Mouse (Mus musculus): ENCODE measurements at regions not wholly inside any gene's neighbourhood (a gene's known extent, or its start where the extent isn't known, plus 50 kb on each side); places are given as distances from the start of the nearest gene placed in this dataset.

DNA sequence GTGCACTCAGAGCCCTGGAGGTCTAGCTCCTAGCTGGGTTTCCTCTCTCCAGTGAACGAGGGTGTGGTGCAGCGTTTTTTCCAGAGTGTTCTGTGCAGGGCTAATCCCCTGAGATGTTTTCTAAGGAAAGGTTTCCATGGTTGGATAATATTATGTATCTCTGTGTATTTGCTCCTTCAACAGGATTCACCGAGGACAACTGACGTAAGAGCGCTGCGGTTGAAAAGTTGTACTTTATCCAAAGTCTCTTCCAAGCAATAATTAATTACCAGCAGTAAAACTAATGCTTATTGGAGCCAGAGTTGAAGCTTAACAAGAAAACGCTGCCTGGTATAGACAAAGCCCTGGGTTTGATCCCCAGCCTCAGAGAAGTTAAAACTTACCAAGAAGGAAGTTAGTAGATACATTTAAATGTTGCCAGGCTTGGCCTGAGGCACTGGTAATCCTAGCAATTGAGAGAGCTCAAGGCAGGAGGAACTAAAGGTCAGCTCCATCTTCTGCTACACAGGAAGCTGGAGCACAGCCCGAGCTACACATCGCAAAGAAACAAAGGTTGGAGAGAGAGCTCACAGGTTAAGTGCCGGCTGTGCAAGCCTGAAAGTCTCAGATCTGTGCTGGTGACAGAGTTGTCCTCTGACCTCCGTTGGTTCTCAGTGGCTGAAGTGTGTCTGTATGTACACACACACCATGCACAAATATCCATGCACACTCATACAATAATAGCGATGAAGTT is 51.2 kb upstream of the Rap1b start:
- DNase-seq (ENCODE audit: low spot score in 2 of 2), result no peak

DNA sequence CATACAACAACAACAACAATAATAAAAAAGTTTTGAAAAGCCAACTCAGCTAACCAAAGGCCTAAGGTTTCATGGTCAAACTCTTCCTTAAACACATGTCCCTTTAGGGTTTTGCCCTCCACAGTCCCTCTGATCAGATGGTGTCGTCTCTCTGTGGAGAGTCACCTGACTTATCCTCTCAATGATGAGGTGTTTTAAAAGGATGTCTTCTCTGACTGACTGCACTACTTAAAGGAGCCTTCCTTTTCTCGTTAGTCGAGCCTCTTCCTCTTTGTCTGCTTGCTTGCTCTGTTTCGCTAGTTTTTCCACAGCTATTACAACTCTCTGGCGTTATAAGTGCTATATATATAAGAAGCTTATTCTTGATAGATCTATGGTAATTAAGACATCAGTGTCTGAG is 51.9 kb upstream of the Rap1b start:
- DNase-seq (ENCODE audit: low spot score in 2 of 2), result no peak

DNA sequence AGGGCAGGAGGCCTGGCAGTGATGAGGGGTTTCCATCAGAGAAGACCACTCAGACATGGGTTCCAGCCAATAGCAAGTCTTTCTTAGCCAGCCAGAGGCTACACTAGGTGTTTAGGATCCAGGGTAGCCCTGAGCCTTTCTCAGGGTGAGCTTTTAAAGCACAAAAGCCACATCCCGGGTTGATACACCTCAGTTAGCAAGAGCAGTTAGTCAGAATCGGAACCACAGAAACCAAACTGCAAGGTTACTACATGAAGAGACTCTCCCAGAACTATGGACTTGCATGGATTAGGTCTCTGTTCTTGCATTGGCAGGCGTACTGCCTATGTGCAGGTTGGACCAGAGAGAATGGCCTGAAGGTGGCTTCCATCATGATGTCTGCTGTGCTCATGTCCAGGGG is 52.6 kb upstream of the Rap1b start:
- no peak for DNase-seq (ENCODE audit: low spot score in 2 of 2)

DNA sequence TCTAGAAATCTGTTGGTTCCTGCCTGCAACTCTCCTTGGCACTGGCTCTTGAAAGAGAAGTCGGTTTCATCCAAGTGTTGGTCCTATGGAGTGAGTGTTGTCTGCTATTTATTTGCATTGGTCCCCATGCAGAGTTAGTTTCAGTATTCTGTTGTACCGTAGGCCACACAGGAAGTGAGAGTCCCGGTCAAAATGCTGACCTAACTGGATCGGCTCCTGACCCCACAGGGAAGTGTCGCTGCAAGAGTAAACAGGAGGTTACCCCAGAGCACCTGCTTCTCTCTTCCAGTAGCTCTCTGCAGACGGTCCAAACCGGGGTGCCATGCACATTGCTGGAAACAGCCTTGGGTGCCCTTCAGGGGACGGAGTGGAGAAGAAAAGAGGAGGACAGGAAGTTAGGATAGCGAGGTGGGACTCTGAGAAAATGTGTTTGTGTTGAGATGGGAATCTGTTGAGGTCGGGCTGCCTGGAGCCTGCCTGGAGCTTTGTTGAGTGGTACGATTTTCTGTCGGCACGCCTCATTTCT is 53.6 kb upstream of the Rap1b start:
- DNase-seq (ENCODE audit: low spot score in 2 of 2), result no peak

DNA sequence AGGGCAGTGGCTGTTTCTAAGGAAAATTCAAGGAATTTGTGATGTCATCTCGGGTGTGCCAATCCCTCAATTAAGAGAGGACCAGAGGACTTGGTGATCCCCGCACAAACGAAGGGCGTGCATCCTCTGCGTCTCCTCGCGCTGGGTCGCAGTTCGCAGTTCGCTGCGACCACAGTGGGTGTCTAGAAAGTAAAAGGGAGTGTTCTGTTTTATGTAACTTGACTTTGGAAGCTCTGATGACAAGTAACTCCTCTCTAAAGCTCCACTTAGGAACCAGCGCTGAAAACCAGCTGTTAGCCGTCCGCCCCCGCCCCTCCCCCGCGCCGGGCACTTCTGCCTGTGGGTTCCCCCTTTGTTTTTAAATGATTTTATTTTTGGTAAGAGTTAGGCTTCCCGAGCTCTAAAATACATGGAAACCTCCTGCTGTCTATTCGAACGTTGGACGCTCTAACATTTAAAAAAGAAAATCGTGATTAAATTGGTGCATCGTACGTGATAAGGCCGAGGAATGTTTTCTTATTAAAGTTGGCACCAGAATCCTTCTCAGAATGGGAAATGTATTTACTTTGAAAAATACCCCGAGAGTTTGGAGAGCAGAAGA is 59.9 kb upstream of the Rap1b start:
- peak in 1 of 2 experiments; percentile 20 for DNase-seq (ENCODE audit: low spot score in 2 of 2)

DNA sequence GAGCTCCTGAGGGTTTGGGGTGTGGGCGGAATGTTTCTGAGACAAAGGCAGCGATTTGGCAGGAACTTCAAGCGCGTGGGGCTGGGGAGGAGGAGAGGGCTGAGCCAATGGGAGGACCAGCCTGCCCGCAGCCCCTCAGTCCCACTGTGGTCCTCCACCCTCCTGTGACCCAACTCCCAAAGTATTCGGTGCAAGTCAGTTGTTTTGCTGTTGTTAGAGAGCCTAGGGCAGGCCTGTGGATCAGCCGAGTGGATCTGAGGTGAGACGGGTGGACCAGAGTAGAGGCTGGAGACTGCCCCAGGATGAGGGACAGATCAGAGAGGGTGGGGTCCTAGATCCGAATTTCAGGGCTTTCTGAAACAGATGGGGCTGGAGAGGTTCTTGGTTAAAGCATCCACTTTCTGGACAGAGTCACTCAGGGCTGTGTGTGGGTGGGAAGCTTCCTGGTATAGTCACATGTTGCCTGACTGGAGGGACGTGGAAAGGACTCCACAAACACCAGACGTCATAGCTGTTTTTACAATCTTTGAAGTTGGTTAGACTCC is 60.5 kb upstream of the Rap1b start:
- DNase-seq (ENCODE audit: low spot score in 2 of 2), result peak; percentile 36 to 53

DNA sequence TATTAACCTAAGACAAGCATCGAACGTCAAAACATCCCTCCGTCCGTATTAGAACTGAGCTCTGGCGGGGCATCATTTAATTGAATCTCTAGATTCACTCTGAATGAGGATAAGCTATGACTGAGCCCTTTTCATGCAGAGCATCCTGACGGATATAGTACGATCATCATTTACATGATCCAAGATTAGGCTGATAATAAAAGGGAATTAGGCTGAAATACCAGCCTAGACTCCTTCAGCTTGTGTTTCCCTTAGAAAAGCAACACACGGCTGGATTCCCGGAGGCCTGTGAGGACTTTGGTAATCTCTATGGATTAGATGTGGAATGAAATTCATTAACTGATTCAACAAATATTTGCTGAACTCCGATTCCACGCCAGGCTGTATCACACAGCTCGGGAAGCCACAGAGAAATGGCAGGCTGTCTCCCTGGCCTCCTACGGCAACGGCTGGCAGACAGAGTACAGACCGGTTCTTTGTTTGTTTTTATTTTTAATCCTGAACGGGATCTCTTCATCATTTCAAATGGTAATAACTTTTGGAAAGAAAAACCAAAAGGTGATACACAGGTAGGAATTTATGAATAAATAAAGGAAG is 62.3 kb upstream of the Rap1b start:
- no peak for DNase-seq (ENCODE audit: low spot score in 2 of 2)

DNA sequence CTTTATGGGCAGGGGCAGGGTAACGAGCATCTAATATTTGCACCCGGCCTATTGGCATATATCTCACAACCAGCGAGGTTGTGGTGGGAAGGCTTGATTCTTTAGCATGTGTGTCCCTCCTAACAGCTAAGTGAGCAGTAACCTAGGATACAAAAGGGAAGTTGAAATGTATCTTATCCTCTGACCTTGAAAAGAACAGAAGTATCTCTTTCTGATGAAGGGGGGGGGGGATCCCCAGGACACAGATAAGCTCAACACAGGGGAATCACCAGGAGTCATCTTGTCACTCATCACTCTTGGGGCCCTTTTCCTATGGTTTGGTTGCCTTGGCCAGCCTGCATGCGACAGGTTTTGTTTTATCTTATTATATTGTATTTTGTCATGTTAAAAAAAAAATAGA is 63.3 kb upstream of the Rap1b start:
- DNase-seq (ENCODE audit: low spot score in 2 of 2), result no peak

DNA sequence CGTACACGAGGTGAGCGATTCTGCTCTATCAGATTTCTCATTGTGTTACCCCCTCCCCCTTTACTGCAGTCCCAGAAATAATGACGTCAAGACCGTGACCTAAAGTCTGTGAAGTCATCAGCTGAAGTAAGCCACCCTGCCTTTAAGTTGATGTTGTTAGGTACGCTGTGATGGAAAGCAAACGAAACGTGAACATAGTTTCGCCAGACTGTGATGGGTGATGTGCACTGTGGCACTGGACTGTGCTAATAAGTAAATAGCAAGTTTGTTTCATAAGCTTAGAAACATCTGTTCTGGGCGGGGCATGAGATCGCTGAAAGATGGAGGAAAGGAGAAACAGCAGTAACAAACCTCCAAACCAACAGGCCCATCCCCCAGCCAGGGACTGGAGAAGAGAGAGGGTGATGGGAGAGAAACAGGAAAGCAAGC is 64.0 kb upstream of the Rap1b start:
- DNase-seq (ENCODE audit: low spot score in 2 of 2), result no peak

DNA sequence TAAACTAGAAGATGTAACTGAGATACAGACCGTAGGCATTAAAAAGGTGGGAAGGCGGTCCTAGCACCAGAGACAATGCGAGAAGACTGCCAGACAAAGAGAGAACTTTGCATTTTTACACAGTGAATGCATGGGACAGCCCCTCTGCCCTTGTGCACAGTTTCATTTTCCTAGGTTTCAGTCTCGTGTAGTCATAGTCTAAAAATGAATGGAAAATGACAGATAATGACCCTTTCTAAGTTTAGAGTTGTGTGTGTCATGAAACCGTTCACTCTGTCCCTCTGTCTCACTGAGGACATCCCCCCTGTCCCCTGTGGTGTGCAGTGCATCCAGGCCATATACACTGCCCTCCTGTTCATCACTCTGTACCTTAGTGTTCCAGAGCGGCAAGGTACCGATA is 64.6 kb upstream of the Rap1b start:
- DNase-seq (ENCODE audit: low spot score in 2 of 2), result no peak

DNA sequence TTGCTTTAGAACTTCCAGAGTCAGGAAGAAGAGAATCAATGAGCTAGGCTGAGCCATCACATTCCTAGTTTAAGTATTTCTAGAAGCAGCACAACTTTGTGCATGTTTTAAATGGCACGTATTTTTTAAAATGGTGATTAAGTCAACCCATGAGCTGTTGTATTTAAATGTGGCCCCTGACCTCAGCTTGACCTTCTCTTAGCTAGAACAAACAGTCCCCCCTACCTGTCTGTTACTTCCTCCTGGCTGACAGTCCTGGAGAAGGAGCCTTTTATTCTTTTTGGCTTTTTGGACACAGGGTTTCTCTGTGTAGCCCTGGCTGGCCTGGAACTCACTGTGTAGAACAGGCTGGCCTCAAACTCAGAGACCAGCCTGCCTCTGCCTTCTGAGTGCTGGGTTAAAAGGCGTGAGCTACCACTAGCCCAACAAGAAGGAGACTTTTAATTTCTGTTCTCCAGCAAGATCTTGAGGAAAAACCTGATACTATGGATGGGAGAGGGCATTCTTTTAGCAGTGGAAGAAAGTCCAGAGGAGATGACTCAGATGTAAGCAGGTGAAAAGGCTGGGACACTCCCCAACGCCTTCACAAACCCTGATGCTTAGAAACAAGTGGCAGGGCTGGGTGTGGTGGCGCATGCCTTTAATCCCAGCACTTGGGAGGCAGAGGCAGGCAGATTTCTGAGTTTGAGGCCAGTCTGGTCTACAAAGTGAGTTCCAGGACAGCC is 69.3 kb upstream of the Rap1b start:
- DNase-seq (ENCODE audit: low spot score in 2 of 2), result no peak

DNA sequence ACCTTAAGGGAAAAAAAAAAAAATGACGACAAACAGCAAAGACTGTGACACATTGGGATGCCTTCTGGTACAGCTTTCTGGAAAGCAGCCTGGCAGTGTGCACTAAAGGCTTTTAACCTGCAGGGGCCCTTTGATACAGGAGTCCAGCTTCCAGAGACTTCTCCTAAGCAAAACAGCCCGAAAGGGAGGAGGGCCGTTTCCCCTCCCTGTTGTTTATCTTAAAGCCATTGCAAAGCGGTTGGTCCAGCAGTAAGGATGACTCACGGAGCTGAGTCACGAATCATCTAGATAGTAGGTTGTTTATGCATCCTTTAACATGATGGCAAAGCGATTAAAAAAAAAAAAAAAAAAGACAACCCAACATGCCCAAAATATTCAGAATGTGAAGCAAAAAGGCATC is 70.4 kb upstream of the Rap1b start:
- DNase-seq (ENCODE audit: low spot score in 2 of 2), result no peak

DNA sequence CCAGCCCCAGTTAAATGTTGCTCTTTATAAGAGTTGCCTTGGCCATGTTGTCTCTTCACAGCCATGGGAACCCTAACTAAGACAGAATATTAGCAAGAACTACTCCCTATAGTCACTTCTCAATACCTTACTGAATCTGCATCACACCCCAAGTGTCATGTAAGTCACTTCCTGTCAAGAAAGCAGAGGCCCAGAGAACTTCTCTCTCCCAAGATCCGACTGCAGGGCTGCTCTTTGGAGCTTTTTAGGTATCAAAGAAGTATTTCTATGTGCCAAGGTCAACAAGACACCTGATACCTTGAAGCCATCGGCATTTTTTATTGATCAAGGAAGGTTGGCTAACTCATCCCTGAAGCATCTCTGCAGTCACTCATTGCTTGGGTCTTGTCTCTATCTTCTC is 72.0 kb upstream of the Rap1b start:
- no peak for DNase-seq (ENCODE audit: low spot score in 2 of 2)

DNA sequence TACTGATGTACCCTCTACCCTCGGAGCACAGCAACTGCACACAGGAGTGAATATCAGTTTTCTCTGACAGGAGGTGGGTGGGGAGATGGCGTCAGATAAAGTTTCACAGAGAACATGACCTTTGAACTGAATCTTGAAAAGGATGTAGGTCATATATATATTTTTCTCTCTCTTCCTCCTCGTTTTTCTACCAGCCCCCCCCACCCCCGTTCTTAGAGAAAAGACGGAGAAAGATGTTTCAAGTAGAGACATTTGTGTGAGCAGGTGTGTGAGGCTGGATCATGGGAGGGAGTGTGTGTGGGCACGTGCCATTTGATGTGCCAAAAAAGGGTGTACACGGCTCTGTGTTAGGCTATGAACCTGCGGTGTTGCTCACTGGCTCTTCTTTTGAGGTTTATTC is 72.8 kb upstream of the Rap1b start:
- DNase-seq (ENCODE audit: low spot score in 2 of 2), result no peak

DNA sequence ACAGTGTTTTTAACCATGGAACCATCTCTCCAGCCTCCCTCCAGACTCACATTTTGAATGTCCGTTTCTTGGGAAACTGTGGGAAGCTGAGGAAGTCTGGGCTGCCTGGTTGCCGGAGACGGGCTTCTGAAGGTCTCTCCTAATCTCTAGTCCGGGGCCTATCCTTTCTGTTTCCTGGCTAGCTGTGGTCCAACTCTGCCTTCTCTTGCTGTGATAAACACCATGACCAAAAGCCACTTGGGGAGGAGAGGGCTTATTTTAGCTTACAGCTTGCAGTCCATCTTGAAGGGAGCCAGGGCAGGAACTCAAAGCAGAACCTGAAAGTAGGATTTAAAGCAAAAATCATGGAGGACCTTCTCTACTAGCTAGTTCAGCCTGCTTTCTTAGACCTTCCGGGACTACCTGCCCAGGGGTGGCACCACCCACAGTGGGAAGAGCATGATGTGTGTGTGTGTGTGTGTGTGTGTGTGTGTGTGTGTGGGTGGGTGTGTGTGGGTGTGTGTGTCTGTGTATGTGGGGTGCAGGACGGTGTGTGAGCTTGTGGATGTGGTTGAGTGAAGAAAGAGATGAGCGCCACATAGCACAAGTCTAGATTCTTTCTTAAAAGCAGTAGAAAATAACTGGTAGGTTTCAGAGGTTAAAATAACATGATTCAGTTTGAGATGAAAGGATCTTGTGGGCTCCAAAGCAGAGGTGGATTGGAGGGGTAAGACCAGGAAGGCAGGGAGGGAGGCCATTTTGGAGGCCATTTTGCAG is 73.5 kb upstream of the Rap1b start:
- no peak for DNase-seq (ENCODE audit: low spot score in 2 of 2)

DNA sequence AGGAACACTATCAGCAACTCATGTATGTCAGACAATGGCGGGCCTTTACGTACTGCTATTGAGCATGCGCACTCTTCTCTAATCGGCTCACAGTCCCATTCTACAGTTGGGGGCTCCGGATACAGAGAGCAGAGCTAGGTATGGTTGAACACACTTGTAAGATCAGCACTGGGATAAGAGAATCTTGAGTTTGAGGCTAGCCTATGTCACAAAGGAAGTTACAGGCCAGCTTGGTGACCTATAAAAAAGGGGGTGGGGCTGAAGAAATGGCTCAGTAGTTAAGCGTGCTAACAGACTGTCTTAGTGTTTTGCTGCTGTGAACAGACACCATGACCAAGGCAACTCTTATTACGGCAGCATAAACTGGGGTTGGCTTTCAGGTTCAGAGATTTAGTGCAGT is 79.4 kb upstream of the Rap1b start:
- no peak for DNase-seq (ENCODE audit: low spot score in 2 of 2)

DNA sequence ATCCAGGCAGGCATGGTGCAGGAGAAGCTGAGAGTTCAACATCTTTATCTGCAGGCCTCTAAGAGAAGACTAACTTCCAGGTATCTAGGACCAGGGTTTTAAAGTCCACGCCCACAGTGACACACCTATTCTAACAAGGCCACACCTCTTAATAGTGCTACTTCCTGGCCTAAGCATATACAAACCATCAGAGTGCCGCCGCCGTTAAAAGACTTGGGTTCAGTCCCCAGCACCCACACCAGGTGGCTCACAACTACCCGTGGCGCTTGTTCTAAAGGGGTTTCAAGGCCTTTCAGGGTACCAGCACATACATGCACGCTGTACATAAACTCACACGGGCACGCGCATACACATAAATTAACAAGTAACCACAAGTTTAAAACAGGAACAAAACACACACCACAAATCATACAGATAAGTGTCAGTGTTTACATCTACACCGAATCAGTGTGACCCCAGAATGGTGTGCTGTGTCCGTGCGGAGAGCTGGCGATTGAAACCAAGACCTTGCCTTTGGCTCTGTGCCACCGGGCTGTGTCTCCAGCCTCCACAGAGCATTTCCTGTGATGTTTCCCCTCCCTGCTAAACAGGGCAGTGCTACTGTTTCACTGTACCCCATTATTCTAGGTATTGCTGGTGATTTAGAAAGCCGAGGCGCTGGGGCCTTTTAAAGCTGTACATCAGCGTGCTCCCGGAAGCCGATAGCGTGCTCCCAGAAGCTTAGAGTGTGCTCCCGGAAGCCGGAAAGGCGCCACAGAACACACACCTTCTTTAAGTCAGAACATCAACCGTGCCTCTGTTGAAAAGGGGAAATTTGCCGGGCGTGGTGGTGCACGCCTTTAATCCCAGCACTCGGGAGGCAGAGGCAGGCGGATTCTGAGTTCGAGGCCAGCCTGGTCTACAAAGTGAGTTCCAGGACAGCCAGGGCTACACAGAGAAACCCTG is 80.0 kb upstream of the Rap1b start:
- no peak for DNase-seq (ENCODE audit: low spot score in 2 of 2)

DNA sequence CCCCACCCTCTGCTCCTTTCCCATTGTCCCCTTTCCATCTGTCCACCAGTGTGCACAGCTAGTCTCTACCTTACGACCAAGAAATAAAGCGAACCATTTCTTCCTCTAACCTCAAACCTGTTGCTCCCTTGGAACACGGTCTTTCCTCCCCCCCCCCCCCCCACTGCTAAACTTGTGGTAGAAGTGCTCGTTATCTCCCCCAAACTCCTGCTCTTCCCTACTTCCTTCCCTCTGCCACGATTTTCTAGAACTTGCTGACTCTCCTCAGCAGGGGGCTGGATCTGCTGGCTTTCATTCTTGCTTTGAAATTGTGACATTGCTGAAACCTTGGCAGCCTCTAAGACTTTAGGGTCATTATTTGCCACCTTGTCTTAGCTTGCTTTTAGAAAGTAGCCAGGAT is 83.2 kb upstream of the Rap1b start:
- DNase-seq (ENCODE audit: low spot score in 2 of 2), result no peak

DNA sequence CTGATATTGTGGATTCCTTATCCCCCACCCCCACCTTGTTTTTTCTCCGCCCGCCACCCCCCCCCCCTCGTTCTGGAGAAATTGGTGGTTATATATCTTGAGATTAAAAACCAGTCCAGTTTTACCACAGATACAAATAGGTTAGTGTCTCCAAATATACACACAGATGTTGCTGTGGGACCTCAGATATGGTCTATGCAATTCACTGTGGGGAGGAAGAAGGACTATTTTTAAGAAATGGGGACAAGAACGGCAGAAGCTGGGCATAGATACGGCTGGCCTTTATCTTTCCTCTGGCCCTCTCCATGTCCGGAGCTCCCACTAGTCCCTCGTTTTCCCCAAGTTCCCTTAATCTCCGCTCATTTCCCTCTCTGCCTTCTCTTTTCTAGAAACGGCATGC is 89.0 kb upstream of the Rap1b start:
- no peak for DNase-seq (ENCODE audit: low spot score in 2 of 2)

DNA sequence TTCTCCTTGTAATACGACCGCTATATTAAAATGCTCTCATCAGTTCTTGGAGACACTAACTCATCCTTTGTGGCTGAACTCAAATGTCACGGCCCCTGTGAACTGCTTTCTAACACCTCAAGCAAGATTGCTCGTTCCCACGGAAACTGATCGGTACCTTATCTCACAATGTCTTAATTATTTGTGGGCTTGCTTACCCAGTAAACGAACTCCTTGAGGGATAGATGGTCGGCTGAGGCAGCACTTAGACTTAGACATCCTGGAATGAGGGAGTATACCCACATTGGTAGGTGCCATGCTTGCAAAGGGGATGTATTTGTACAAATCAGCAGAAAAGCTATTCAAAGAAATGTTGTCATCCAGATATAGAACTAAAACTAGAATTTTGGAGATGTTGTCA is 92.9 kb upstream of the Rap1b start:
- DNase-seq (ENCODE audit: low spot score in 2 of 2), result no peak

Data from frontal cortex, postnatal 25 days (tissue).